Mouse (Mus musculus) liver, embryonic 16.5 days (tissue): ENCODE results near the gene Jmjd6. TPM values are rescaled to one million over a fixed set of nuclear protein-coding genes. Genes with fewer than 3 reads are reported as not detected.
"Not testable (repeated sequence)": the region's sequence is repeated elsewhere in the genome, so short reads cannot be mapped to it uniquely, and the experiment has no call there.

Experiments
- ATAC-seq: fragments of 200-750 bp; cut with Nextera tagmentation; 2 replicates; pipeline ENCODE4 v1.8.0; 2017; ENCODE audit warnings: low read depth, mild to moderate bottlenecking, moderate number of reproducible peaks, moderate library complexity
- H3K27ac ChIP-seq: fragments of 300-500 bp; sonication (generic); 2 replicates; pipeline ENCODE4 v1.5.1; 2014; ENCODE audit warnings: mild to moderate bottlenecking, low read length
- H3K27me3 ChIP-seq: fragments of 300-500 bp; sonication (generic); 2 replicates; pipeline ENCODE4 v1.6.1; 2014; ENCODE audit warnings: low read depth, low read length, mixed read lengths; ENCODE audit not compliant: control insufficient read depth, insufficient read depth
- H3K36me3 ChIP-seq: fragments of 300-500 bp; sonication (generic); 2 replicates; pipeline ENCODE4 v1.6.1; 2014; ENCODE audit warnings: mild to moderate bottlenecking; ENCODE audit not compliant: control insufficient read depth, insufficient read depth
- H3K4me1 ChIP-seq: fragments of 300-500 bp; sonication (generic); 2 replicates; pipeline ENCODE4 v1.6.1; 2014; ENCODE audit warnings: low read depth, low read length, mixed read lengths; ENCODE audit not compliant: control insufficient read depth
- H3K4me2 ChIP-seq: fragments of 300-500 bp; sonication (generic); 2 replicates; pipeline ENCODE4 v1.6.1; 2014; ENCODE audit warnings: low read depth, low read length, mixed read lengths
- H3K4me3 ChIP-seq: fragments of 300-500 bp; sonication (generic); 2 replicates; pipeline ENCODE4 v1.5.1; 2014; ENCODE audit warnings: low read depth, mild to moderate bottlenecking, low read length
- H3K9ac ChIP-seq: fragments of 300-500 bp; sonication (generic); 2 replicates; pipeline ENCODE4 v1.6.1; 2014; ENCODE audit warnings: low read depth, low read length
- H3K9me3 ChIP-seq: fragments of 300-500 bp; sonication (generic); replicated peaks from 2 replicates; pipeline ENCODE4 v1.6.1; 2016; ENCODE audit warnings: low read length; ENCODE audit not compliant: control insufficient read depth
- WGBS: fragments of 180-500 bp; shearing (Covaris S2); extraction: QIAGEN DNeasy Blood & Tissue Kit; methylation state at CpG from one replicate; pipeline ENCODE4 v1.1.7; 2014; ENCODE audit not compliant: insufficient replicate concordance; 5-methylcytosine and 5-hydroxymethylcytosine counted together
- polyA plus RNA-seq: library from polyadenylated mRNA; unstranded; fragments of >200 nt; fragmentation: Nextera tagmentation; extraction: Ambion mirVana; gene quantifications from 2 replicates; pipeline ENCODE4 v1.2.1, GENCODE M21; 2015

Jmjd6 gene
- polyA plus RNA-seq, 1 experiment from 2014 or later = 25.4 TPM

- Histone ChIP-seq H3K27ac (no peak overlapping the region), H3K4me3 (no peak overlapping the region), H3K9ac (no peak overlapping the region), H3K9me3 (no peaks in the 10 kb centered on the region), H3K4me1 (peaks cover 18% of the 10 kb centered on the region), H3K27me3 (no peaks in the 10 kb centered on the region), H3K4me2 (no peak overlapping the region), H3K36me3 (peaks cover 52% of the 10 kb centered on the region)
- 68% methylated on average over 4 of the region's 4 CpGs for whole genome bisulfite sequencing
- ATAC-seq = no peak
These were observed 7.0 kb downstream of the Jmjd6 start for GRCm38 (mm10) chr11:116836283-116836682.

GRCm38 (mm10) chr11:116834954-116835353 is 8.3 kb downstream of the Jmjd6 start:
- H3K27me3 ChIP-seq = no peaks in the 10 kb centered on the region
- H3K9me3 ChIP-seq = no peaks in the 10 kb centered on the region
- ATAC-seq = no peak
- H3K27ac ChIP-seq = no peak overlapping the region
- WGBS = 70% methylated on average over 1 of the region's 1 CpGs
- peaks cover 45% of the 10 kb centered on the region for H3K36me3 ChIP-seq
- no peak overlapping the region for H3K4me2 ChIP-seq
- no peak overlapping the region for H3K4me3 ChIP-seq
- peaks cover 5% of the 10 kb centered on the region for H3K4me1 ChIP-seq
- no peak overlapping the region for H3K9ac ChIP-seq

- H3K36me3 ChIP-seq = peaks cover 24% of the 10 kb centered on the region
- no peak overlapping the region for H3K4me3 ChIP-seq
- H3K9ac ChIP-seq = no peak overlapping the region
- WGBS = 38% methylated on average over 4 of the region's 4 CpGs
- H3K9me3 ChIP-seq = no peaks in the 10 kb centered on the region
- H3K27me3 ChIP-seq = peaks cover 9% of the 10 kb centered on the region
- ATAC-seq = no peak
- no peak overlapping the region for H3K27ac ChIP-seq
- H3K4me2 ChIP-seq = no peak overlapping the region
- peaks cover 4% of the 10 kb centered on the region for H3K4me1 ChIP-seq
These were observed 11.0 kb downstream of the Jmjd6 start for GRCm38 (mm10) chr11:116832172-116832685.

- no peaks in the 10 kb centered on the region for H3K36me3 ChIP-seq
- peaks cover 4% of the 10 kb centered on the region for H3K4me1 ChIP-seq
- H3K27ac ChIP-seq = no peak within 1 kb of the TSS
- ATAC-seq = peak; percentile 59
- peak within 1 kb of the TSS; percentile 58 for H3K4me3 ChIP-seq
- peak within 1 kb of the TSS; percentile 75 for H3K4me2 ChIP-seq
- peak within 1 kb of the TSS; percentile 48 for H3K9ac ChIP-seq
- 2% methylated on average over 62 of the region's 71 CpGs for WGBS
- H3K27me3 ChIP-seq = peaks cover 19% of the 10 kb centered on the region
- H3K9me3 ChIP-seq = no peaks in the 10 kb centered on the region
These were observed 15.6 kb downstream of the Jmjd6 start, which contains the start of gene Mxra7 for GRCm38 (mm10) chr11:116827534-116828165. Gene Mxra7, minus strand, starts transcription at chr11:116828046.

- no peak overlapping the region for H3K27ac ChIP-seq
- no peak for ATAC-seq
- H3K9me3 ChIP-seq = no peaks in the 10 kb centered on the region
- H3K4me1 ChIP-seq = peaks cover 4% of the 10 kb centered on the region
- H3K9ac ChIP-seq = no peak overlapping the region
- peak overlapping the region; percentile 58 for H3K4me3 ChIP-seq
- peaks cover 19% of the 10 kb centered on the region for H3K27me3 ChIP-seq
- H3K4me2 ChIP-seq = peak overlapping the region; percentile 75
- H3K36me3 ChIP-seq = no peaks in the 10 kb centered on the region
- WGBS = 54% methylated on average over 17 of the region's 17 CpGs
These were observed 16.4 kb downstream of the Jmjd6 start for GRCm38 (mm10) chr11:116826550-116827504.

GRCm38 (mm10) chr11:116825230-116825629 is 18.0 kb downstream of the Jmjd6 start:
- Histone ChIP-seq H3K9me3 (no peaks in the 10 kb centered on the region), H3K9ac (no peak overlapping the region), H3K4me3 (no peak overlapping the region), H3K27ac (no peak overlapping the region), H3K4me2 (no peak overlapping the region), H3K27me3 (peaks cover 19% of the 10 kb centered on the region), H3K4me1 (peaks cover 4% of the 10 kb centered on the region), H3K36me3 (no peaks in the 10 kb centered on the region)
- no peak for ATAC-seq
- WGBS = 46% methylated on average over 3 of the region's 5 CpGs

GRCm38 (mm10) chr11:116823885-116824284 is 19.4 kb downstream of the Jmjd6 start:
- not testable (repeated sequence) for H3K4me2 ChIP-seq, H3K9ac ChIP-seq, ATAC-seq, H3K9me3 ChIP-seq, H3K4me3 ChIP-seq, H3K4me1 ChIP-seq, H3K27ac ChIP-seq, H3K36me3 ChIP-seq
- H3K27me3 ChIP-seq = peaks cover 19% of the 10 kb centered on the region
- WGBS = 72% methylated on average over 10 of the region's 10 CpGs

GRCm38 (mm10) chr11:116823255-116823654 is 20.0 kb downstream of the Jmjd6 start:
- no peak overlapping the region for H3K4me2 ChIP-seq

GRCm38 (mm10) chr11:116822626-116823025 is 20.6 kb downstream of the Jmjd6 start:
- ATAC-seq = no peak
- no peaks in the 10 kb centered on the region for H3K4me1 ChIP-seq

More at GRCm38 (mm10) chr11:116823255-116823654, 20.0 kb downstream of the Jmjd6 start:
- WGBS = 100% methylated on average over 2 of the region's 2 CpGs
- Histone ChIP-seq H3K36me3 (no peaks in the 10 kb centered on the region), H3K9me3 (no peaks in the 10 kb centered on the region), H3K4me3 (no peak overlapping the region), H3K27ac (no peak overlapping the region), H3K4me1 (peaks cover 4% of the 10 kb centered on the region), H3K27me3 (peaks cover 19% of the 10 kb centered on the region), H3K9ac (no peak overlapping the region)
- ATAC-seq = no peak

More at GRCm38 (mm10) chr11:116822626-116823025, 20.6 kb downstream of the Jmjd6 start:
- Histone ChIP-seq H3K27ac (no peak overlapping the region), H3K4me3 (no peak overlapping the region), H3K27me3 (peaks cover 14% of the 10 kb centered on the region), H3K36me3 (no peaks in the 10 kb centered on the region), H3K9ac (no peak overlapping the region), H3K4me2 (no peak overlapping the region), H3K9me3 (no peaks in the 10 kb centered on the region)
- 72% methylated on average over 10 of the region's 10 CpGs for WGBS
